ENCODE assay signal across 17 mouse cellular contexts in genomic region chr6:94122566-94123150, GRCm38 (mm10).
DNase-seq lines count a peak whose midpoint lies in the region; ATAC-seq lines count a peak whose summit lies in the region.
"Had no signal": no experiment of that assay in that cellular context is flagged by ENCODE, and none has a peak within 500 bp of the region (broad histone marks: within the 10 kb centered on the region; RNA-seq: fewer than 3 reads in every experiment).

No protein-coding gene starts in this region.

- no peak overlapping the region for H3K4me3 ChIP-seq in embryonic facial prominence, embryonic 13.5 days
- H3K4me3 ChIP-seq: kidney, embryonic 15.5 days; stomach, embryonic 15.5 days had no signal

- no peak for ATAC-seq in embryonic facial prominence, embryonic 13.5 days (ENCODE audit: insufficient number of reproducible peaks, insufficient read depth, low FRiP score, low TSS enrichment, low read depth)

- peaks cover 41% of the 10 kb centered on the region for H3K4me1 ChIP-seq in embryonic facial prominence, embryonic 13.5 days

- H3K36me3 ChIP-seq in embryonic facial prominence, embryonic 13.5 days: no peaks in the 10 kb centered on the region
- H3K36me3 ChIP-seq: kidney, embryonic 15.5 days; stomach, embryonic 15.5 days had no signal

- WGBS in embryonic facial prominence, embryonic 13.5 days: 32% methylated on average over 8 of the region's 8 CpGs

- H3K9ac ChIP-seq in embryonic facial prominence, embryonic 13.5 days: no peak overlapping the region
- H3K9ac ChIP-seq: kidney, embryonic 15.5 days; stomach, embryonic 15.5 days had no signal

- no peaks in the 10 kb centered on the region for H3K9me3 ChIP-seq in embryonic facial prominence, embryonic 13.5 days
- H3K9me3 ChIP-seq: kidney, embryonic 15.5 days; stomach, embryonic 15.5 days had no signal

- H3K27me3 ChIP-seq in embryonic facial prominence, embryonic 13.5 days: no peaks in the 10 kb centered on the region
- H3K27me3 ChIP-seq: kidney, embryonic 15.5 days; stomach, embryonic 15.5 days had no signal

- intact Hi-C loops in heart, postnatal 25 days (cut with DNase I): loop anchor here (5.0 kb wide), 1 partner anchor 35 kb away; no protein-coding TSS in a partner anchor

- H3K4me2 ChIP-seq in embryonic facial prominence, embryonic 13.5 days: peak overlapping the region; percentile 5; the same call in 1 of the 2 replicates
- H3K4me2 ChIP-seq: heart, embryonic 11.5 days; kidney, embryonic 15.5 days; stomach, embryonic 15.5 days had no signal

- peak; percentile 55 for DNase-seq in heart, adult 11 months
- DNase-seq in heart, postnatal 25 days (ENCODE audit: low spot score): no peak
- DNase-seq in cerebellum, adult 9-11 months: peak; percentile 52
- DNase-seq in mesoderm, embryonic 11.5 days (ENCODE audit: low read depth, low spot score): peak; percentile 33
- DNase-seq in left cerebral cortex, adult 11 months (ENCODE audit: low spot score): no peak
- no peak for DNase-seq in layer of hippocampus, postnatal 14 days (ENCODE audit: low spot score in 2 of 2)
- DNase-seq: gastrocnemius, postnatal 10 days; heart, postnatal 4 days; layer of hippocampus, adult 9-11 months; left cerebral cortex, postnatal 4 days; lung, postnatal 10 days; midbrain, embryonic 14.5 days; thymus, postnatal 36 days had no signal

- H3K27ac ChIP-seq in embryonic facial prominence, embryonic 13.5 days: 0 out of 2 replicates have a peak overlapping the region, but pooled peaks have one; percentile 62
- H3K27ac ChIP-seq: stomach, embryonic 15.5 days had no signal

Comparison
In these comparisons a context has a peak if more than half of its experiments do, and no peak if none do; other contexts are left out.
1. DNase-seq: peak in heart, adult 11 months (single experiment), cerebellum, adult 9-11 months (single experiment) and mesoderm, embryonic 11.5 days (single experiment); none in heart, postnatal 25 days (single experiment), left cerebral cortex, adult 11 months (single experiment) and layer of hippocampus, postnatal 14 days (0 of 2).